ENCODE assay signal across 10 mouse cellular contexts in the genomic region with DNA sequence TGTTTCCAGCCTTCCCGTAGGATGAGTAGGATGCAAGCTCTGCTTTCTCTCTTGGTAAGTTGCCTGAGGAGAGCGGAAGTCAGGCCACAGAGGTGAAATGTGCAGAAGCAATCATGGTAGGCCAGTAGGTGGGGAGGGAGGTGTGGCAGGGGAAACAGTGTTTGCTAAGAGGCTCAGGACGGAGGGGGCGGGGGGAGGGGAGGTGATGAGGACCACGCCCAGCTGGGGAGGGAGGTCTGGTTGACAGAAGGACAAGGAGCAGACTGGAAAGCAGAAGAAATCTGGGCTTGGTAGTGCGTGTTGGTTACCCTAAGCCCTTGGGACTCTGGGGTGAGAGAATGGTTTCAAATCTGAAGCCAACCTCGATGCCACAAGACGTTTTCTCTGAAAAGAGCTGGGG. TPM values are rescaled to one million over a fixed set of nuclear protein-coding genes. Genes with fewer than 3 reads are reported as not detected.
A peak's percentile ranks its signal among the peaks of the same experiment; 100 is the strongest.
DNase-seq lines count a peak whose midpoint lies in the region; ATAC-seq lines count a peak whose summit lies in the region.
"Had no signal": no experiment of that assay in that cellular context is flagged by ENCODE, and none has a peak within 500 bp of the region (broad histone marks: within the 10 kb centered on the region; RNA-seq: fewer than 3 reads in every experiment).

No protein-coding gene starts in this region.

- no peak overlapping the region for H3K4me3 ChIP-seq in heart, embryonic 11.5 days (ENCODE audit: low read depth, low read length)
- no peak overlapping the region for H3K4me3 ChIP-seq in embryonic facial prominence, embryonic 11.5 days (ENCODE audit: low read depth, low read length)
- H3K4me3 ChIP-seq in intestine, embryonic 15.5 days (replicated peaks): no peak overlapping the region

- no peak overlapping the region for H3K9ac ChIP-seq in heart, embryonic 11.5 days (ENCODE audit: low read depth, low read length)
- no peak overlapping the region for H3K9ac ChIP-seq in embryonic facial prominence, embryonic 11.5 days (replicated peaks; ENCODE audit: low read length)
- no peak overlapping the region for H3K9ac ChIP-seq in intestine, embryonic 15.5 days

- H3K36me3 ChIP-seq in heart, embryonic 11.5 days (ENCODE audit: control insufficient read depth, insufficient read depth, low read length): no peaks in the 10 kb centered on the region
- H3K36me3 ChIP-seq in embryonic facial prominence, embryonic 11.5 days (replicated peaks; ENCODE audit: control insufficient read depth, insufficient read depth, low read depth, low read length): no peaks in the 10 kb centered on the region
- H3K36me3 ChIP-seq in intestine, embryonic 15.5 days: no peaks in the 10 kb centered on the region
- H3K36me3 ChIP-seq: G1E had no signal

- WGBS in heart, embryonic 11.5 days (ENCODE audit: insufficient replicate concordance): 19% methylated on average over 8 of the region's 8 CpGs
- 21% methylated on average over 8 of the region's 8 CpGs for WGBS in embryonic facial prominence, embryonic 11.5 days
- 21% methylated on average over 8 of the region's 8 CpGs for WGBS in intestine, embryonic 15.5 days

- ATAC-seq in heart, embryonic 11.5 days (replicated peaks; ENCODE audit: insufficient number of reproducible peaks, low FRiP score, low TSS enrichment): no peak
- ATAC-seq in embryonic facial prominence, embryonic 11.5 days (replicated peaks; ENCODE audit: insufficient number of reproducible peaks, low FRiP score, low TSS enrichment, low read depth): no peak
- peak; percentile 73 for ATAC-seq in intestine, embryonic 15.5 days

- H3K27me3 ChIP-seq in heart, embryonic 11.5 days (ENCODE audit: control insufficient read depth, insufficient read depth, low read length): no peaks in the 10 kb centered on the region
- H3K27me3 ChIP-seq in embryonic facial prominence, embryonic 11.5 days (ENCODE audit: control insufficient read depth, insufficient read depth, low read length): no peaks in the 10 kb centered on the region
- H3K27me3 ChIP-seq in intestine, embryonic 15.5 days (replicated peaks): no peaks in the 10 kb centered on the region

- no peaks in the 10 kb centered on the region for H3K9me3 ChIP-seq in heart, embryonic 11.5 days (replicated peaks; ENCODE audit: control insufficient read depth, low read length)
- H3K9me3 ChIP-seq in embryonic facial prominence, embryonic 11.5 days (replicated peaks; ENCODE audit: control insufficient read depth, low read length): no peaks in the 10 kb centered on the region
- no peaks in the 10 kb centered on the region for H3K9me3 ChIP-seq in intestine, embryonic 15.5 days

- H3K27ac ChIP-seq in heart, embryonic 11.5 days (ENCODE audit: low read depth, low read length): no peak overlapping the region
- no peak overlapping the region for H3K27ac ChIP-seq in embryonic facial prominence, embryonic 11.5 days (replicated peaks; ENCODE audit: low read depth, low read length)
- no peak overlapping the region for H3K27ac ChIP-seq in intestine, embryonic 15.5 days

- H3K4me1 ChIP-seq in heart, embryonic 11.5 days (ENCODE audit: control insufficient read depth, insufficient read depth, low read length): peaks cover 8% of the 10 kb centered on the region; the same call in 1 of the 2 replicates
- H3K4me1 ChIP-seq in embryonic facial prominence, embryonic 11.5 days (ENCODE audit: control insufficient read depth, insufficient read depth, low read length): no peaks in the 10 kb centered on the region
- H3K4me1 ChIP-seq in intestine, embryonic 15.5 days (replicated peaks): peaks cover 7% of the 10 kb centered on the region; the same call in 1 of the 2 replicates

- no peak overlapping the region for H3K4me2 ChIP-seq in heart, embryonic 11.5 days
- no peak overlapping the region for H3K4me2 ChIP-seq in embryonic facial prominence, embryonic 11.5 days (ENCODE audit: low read depth, low read length)
- 0 out of 2 replicates have a peak overlapping the region, but pooled peaks have one; percentile 2 for H3K4me2 ChIP-seq in intestine, embryonic 15.5 days (replicated peaks)

- peak; percentile 77 to 87 for DNase-seq in heart, adult 18-20 months
- DNase-seq in embryonic facial prominence, embryonic 11.5 days (ENCODE audit: low spot score): peak; percentile 22
- DNase-seq in lung, postnatal 14 days: peak; percentile 45
- DNase-seq in Muller cell, postnatal 12 days (ENCODE audit: inconsistent ontology term): no peak
- no peak for DNase-seq in cerebellum, postnatal 10 days
- DNase-seq in ovary, adult 18-20 months (ENCODE audit: low spot score): no peak

RNA-seq across cellular contexts. Expression of a gene that starts 20.8 kb away (rescaled TPM):
- total RNA-seq in heart, adult 18-20 months (2021): 10 to 100 TPM; 13.0 to 26.3 TPM
- 26.9 and 30.1 TPM in 2 replicates for polyA plus RNA-seq in heart, embryonic 11.5 days (2014; fragmentation: Nextera tagmentation; extraction: Ambion mirVana)
- polyA plus RNA-seq in embryonic facial prominence, embryonic 11.5 days (2014; fragmentation: Nextera tagmentation; extraction: Ambion mirVana): 19.6 and 19.7 TPM in 2 replicates
- polyA plus RNA-seq in intestine, embryonic 15.5 days (2015; fragmentation: Nextera tagmentation; extraction: Ambion mirVana): 61.8 and 64.0 TPM in 2 replicates

RNA-seq across cellular contexts. Expression of a gene that starts 22.1 kb away (rescaled TPM):
- total RNA-seq in heart, adult 18-20 months (2021): 10 to 100 TPM; 66.9 to 78.5 TPM
- polyA plus RNA-seq in heart, embryonic 11.5 days (2014; fragmentation: Nextera tagmentation; extraction: Ambion mirVana): 256 TPM in 2 replicates
- 262 and 279 TPM in 2 replicates for polyA plus RNA-seq in embryonic facial prominence, embryonic 11.5 days (2014; fragmentation: Nextera tagmentation; extraction: Ambion mirVana)
- 248 and 256 TPM in 2 replicates for polyA plus RNA-seq in intestine, embryonic 15.5 days (2015; fragmentation: Nextera tagmentation; extraction: Ambion mirVana)

RNA-seq across cellular contexts. Expression of a gene that starts 38.6 kb away (rescaled TPM):
- total RNA-seq in heart, adult 18-20 months (2021): not detected
- not detected in 2 replicates for polyA plus RNA-seq in heart, embryonic 11.5 days (2014; fragmentation: Nextera tagmentation; extraction: Ambion mirVana)
- not detected in 2 replicates for polyA plus RNA-seq in embryonic facial prominence, embryonic 11.5 days (2014; fragmentation: Nextera tagmentation; extraction: Ambion mirVana)
- polyA plus RNA-seq in intestine, embryonic 15.5 days (2015; fragmentation: Nextera tagmentation; extraction: Ambion mirVana): not detected in 2 replicates
- polyA plus RNA-seq: G1E; heart, embryonic 14.5 days had no signal

RNA-seq across cellular contexts. Expression of a gene that starts 55.4 kb away (rescaled TPM):
- 10 to 100 TPM; 50.3 to 60.0 TPM for total RNA-seq in heart, adult 18-20 months (2021)
- 81.4 and 86.8 TPM in 2 replicates for polyA plus RNA-seq in heart, embryonic 11.5 days (2014; fragmentation: Nextera tagmentation; extraction: Ambion mirVana)
- 102 and 121 TPM in 2 replicates for polyA plus RNA-seq in embryonic facial prominence, embryonic 11.5 days (2014; fragmentation: Nextera tagmentation; extraction: Ambion mirVana)
- 77.3 and 85.5 TPM in 2 replicates for polyA plus RNA-seq in intestine, embryonic 15.5 days (2015; fragmentation: Nextera tagmentation; extraction: Ambion mirVana)

RNA-seq across cellular contexts. Expression of a gene that starts 56.2 kb away (rescaled TPM):
- total RNA-seq in heart, adult 18-20 months (2021): 10 to 100 TPM; 49.1 to 53.1 TPM
- polyA plus RNA-seq in heart, embryonic 11.5 days (2014; fragmentation: Nextera tagmentation; extraction: Ambion mirVana): 25.6 and 27.7 TPM in 2 replicates
- 21.0 and 24.9 TPM in 2 replicates for polyA plus RNA-seq in embryonic facial prominence, embryonic 11.5 days (2014; fragmentation: Nextera tagmentation; extraction: Ambion mirVana)
- polyA plus RNA-seq in intestine, embryonic 15.5 days (2015; fragmentation: Nextera tagmentation; extraction: Ambion mirVana): 25.1 and 25.6 TPM in 2 replicates

Comparison
In these comparisons a context has a peak if more than half of its experiments do, and no peak if none do; other contexts are left out.
1. DNase-seq: peak in heart, adult 18-20 months (2 of 2), embryonic facial prominence, embryonic 11.5 days (single experiment) and lung, postnatal 14 days (single experiment); none in Muller cell, postnatal 12 days (single experiment), cerebellum, postnatal 10 days (0 of 2) and ovary, adult 18-20 months (single experiment).